Mouse (Mus musculus) CH12.LX (cell line): Measurements from ENCODE around the gene Lif. TPM values are rescaled to one million over a fixed set of nuclear protein-coding genes. Genes with fewer than 3 reads are reported as not detected.

ENCODE experiments used
- DNase-seq: peaks from one replicate; pipeline ENCODE4 v3.0.0-alpha.2; 2013; ENCODE audit errors: extremely low read depth
- H3K27ac ChIP-seq: 2 replicates; pipeline ENCODE4 v1.5.1; 2012; ENCODE audit warnings: low read depth, mild to moderate bottlenecking, control low read depth, moderate library complexity; ENCODE audit not compliant: insufficient read depth
- H3K27me3 ChIP-seq: replicated peaks from 2 replicates; pipeline ENCODE3; 2012; ENCODE audit warnings: inconsistent platforms
- H3K36me3 ChIP-seq, 2 experiments: replicated peaks in 1 of 2; 2 replicates each; pipeline versions ENCODE3 to v1.6.1; 2012; ENCODE audit warnings: inconsistent platforms in 1 of 2, low read length in 1 of 2, mild to moderate bottlenecking in 1 of 2, mixed read lengths in 1 of 2, moderate library complexity in 1 of 2; ENCODE audit not compliant: control insufficient read depth in 1 of 2, insufficient read depth in 1 of 2
- H3K4me1 ChIP-seq, 2 experiments: 2 replicates each; pipeline ENCODE4 v1.6.1; 2012; ENCODE audit warnings: inconsistent platforms in 1 of 2, moderate library complexity in 1 of 2; ENCODE audit not compliant: insufficient read depth in 2 of 2, control insufficient read depth in 1 of 2
- H3K4me2 ChIP-seq: 2 replicates; pipeline ENCODE4 v1.6.1; 2012; ENCODE audit warnings: low read depth, mild to moderate bottlenecking, control low read depth; ENCODE audit not compliant: poor library complexity, insufficient read depth, severe bottlenecking
- H3K4me3 ChIP-seq, 3 experiments: fragments of 150-350 bp in 1 of 3; sonication (generic) in 1 of 3; replicated peaks in 1 of 3; 2 replicates each; pipeline versions ENCODE3 to v1.5.1; 2011 to 2012; ENCODE audit warnings: low read depth in 2 of 3, low read length in 2 of 3, mild to moderate bottlenecking in 2 of 3, moderate library complexity in 2 of 3, control low read depth in 1 of 3, improper control_type of control experiment in 1 of 3, inconsistent platforms in 1 of 3, mixed read lengths in 1 of 3; ENCODE audit not compliant: poor library complexity in 1 of 3
- H3K79me2 ChIP-seq: replicated peaks from 2 replicates; pipeline ENCODE4 v1.6.1; 2012; ENCODE audit warnings: mild to moderate bottlenecking, moderate library complexity; ENCODE audit not compliant: control insufficient read depth, poor library complexity, insufficient read depth, severe bottlenecking; ENCODE audit errors: extremely low read depth
- H3K9ac ChIP-seq: 2 replicates; pipeline ENCODE4 v1.6.1; 2012; ENCODE audit warnings: low read depth, mild to moderate bottlenecking, control low read depth, moderate library complexity; ENCODE audit not compliant: insufficient read depth
- H3K9me3 ChIP-seq: replicated peaks from 2 replicates; pipeline ENCODE3; 2012; ENCODE audit warnings: low read length, inconsistent platforms, mixed read lengths
- BHLHE40 ChIP-seq: IDR thresholded peaks from 2 replicates; pipeline ENCODE4 v1.6.1; 2011; ENCODE audit warnings: mild to moderate bottlenecking, low read depth, low read length, improper control_type of control experiment
- CHD1 ChIP-seq: IDR thresholded peaks from 2 replicates; pipeline ENCODE4 v1.6.1; 2012; ENCODE audit warnings: low read depth, low read length, improper control_type of control experiment, inconsistent platforms
- E2F4 ChIP-seq: IDR thresholded peaks from 2 replicates; pipeline ENCODE4 v1.6.1; 2011; ENCODE audit warnings: low read depth, low read length, improper control_type of control experiment; ENCODE audit not compliant: insufficient replicate concordance
- GABPA ChIP-seq: IDR thresholded peaks from 2 replicates; pipeline ENCODE4 v1.6.1; 2012; ENCODE audit warnings: low read depth, low read length, improper control_type of control experiment, inconsistent platforms; ENCODE audit not compliant: insufficient replicate concordance
- HCFC1 ChIP-seq: IDR thresholded peaks from 2 replicates; pipeline ENCODE4 v1.6.1; 2012; ENCODE audit warnings: low read depth, mild to moderate bottlenecking, inconsistent platforms, low read length, improper control_type of control experiment
- IRF4 ChIP-seq: IDR thresholded peaks from 2 replicates; pipeline ENCODE4 v1.6.1; 2014; ENCODE audit warnings: low read depth, mild to moderate bottlenecking, inconsistent platforms, low read length, improper control_type of control experiment
- JUN ChIP-seq: IDR thresholded peaks from 2 replicates; pipeline ENCODE4 v1.6.1; 2011; ENCODE audit warnings: low read depth, mild to moderate bottlenecking, low read length, improper control_type of control experiment, moderate library complexity; ENCODE audit not compliant: insufficient read depth
- MAFK ChIP-seq: IDR thresholded peaks from 2 replicates; pipeline ENCODE4 v1.6.1; 2011; ENCODE audit warnings: low read length, improper control_type of control experiment; ENCODE audit not compliant: insufficient replicate concordance
- MAZ ChIP-seq: IDR thresholded peaks from 2 replicates; pipeline ENCODE4 v1.6.1; 2012; ENCODE audit warnings: low read depth, mild to moderate bottlenecking, inconsistent platforms, low read length, improper control_type of control experiment, moderate library complexity
- MEF2A ChIP-seq: IDR thresholded peaks from 2 replicates; pipeline ENCODE4 v1.6.1; 2014; ENCODE audit warnings: low read depth, mild to moderate bottlenecking, inconsistent platforms, low read length, improper control_type of control experiment, borderline replicate concordance
- MXI1 ChIP-seq: IDR thresholded peaks from 2 replicates; pipeline ENCODE4 v1.6.1; 2011; ENCODE audit warnings: mild to moderate bottlenecking, low read depth, low read length, improper control_type of control experiment
- MYC ChIP-seq: IDR thresholded peaks from 2 replicates; pipeline ENCODE4 v1.6.1; 2011; ENCODE audit warnings: low read depth, mild to moderate bottlenecking, improper control_type of control experiment, low read length
- NELFE ChIP-seq: IDR thresholded peaks from 2 replicates; pipeline ENCODE4 v1.6.1; 2011; ENCODE audit warnings: low read depth, low read length, improper control_type of control experiment
- NRF1 ChIP-seq: IDR thresholded peaks from 2 replicates; pipeline ENCODE4 v1.6.1; 2014; ENCODE audit warnings: low read depth, mild to moderate bottlenecking, inconsistent platforms, low read length, improper control_type of control experiment, moderate library complexity
- PAX5 ChIP-seq: IDR thresholded peaks from 2 replicates; pipeline ENCODE4 v1.6.1; 2012; ENCODE audit warnings: low read length, inconsistent platforms, mixed read lengths
- POLR2A ChIP-seq: IDR thresholded peaks from 2 replicates; pipeline ENCODE4 v1.6.1; 2011; ENCODE audit warnings: low read depth, mild to moderate bottlenecking, improper control_type of control experiment, low read length
- RAD21 ChIP-seq: IDR thresholded peaks from 2 replicates; pipeline ENCODE4 v1.6.1; 2011; ENCODE audit warnings: low read depth, mild to moderate bottlenecking, low read length, improper control_type of control experiment, moderate library complexity
- RCOR1 ChIP-seq: conservative IDR thresholded peaks from 2 replicates; pipeline ENCODE4 v1.6.1; 2012; ENCODE audit warnings: low read depth, mild to moderate bottlenecking, inconsistent platforms, low read length, improper control_type of control experiment
- SIN3A ChIP-seq: IDR thresholded peaks from 2 replicates; pipeline ENCODE4 v1.6.1; 2012; ENCODE audit warnings: low read length, improper control_type of control experiment, inconsistent platforms
- SMC3 ChIP-seq: IDR thresholded peaks from 2 replicates; pipeline ENCODE4 v1.6.1; 2011; ENCODE audit warnings: low read depth, low read length, improper control_type of control experiment
- UBTF ChIP-seq: IDR thresholded peaks from 2 replicates; pipeline ENCODE4 v1.6.1; 2012; ENCODE audit warnings: low read depth, mild to moderate bottlenecking, inconsistent platforms, low read length, improper control_type of control experiment, moderate library complexity
- USF1 ChIP-seq: IDR thresholded peaks from 2 replicates; pipeline ENCODE4 v1.6.1; 2014; ENCODE audit warnings: low read depth, mild to moderate bottlenecking, inconsistent platforms, low read length, improper control_type of control experiment
- ZC3H11A ChIP-seq: IDR thresholded peaks from 2 replicates; pipeline ENCODE4 v1.6.1; 2012; ENCODE audit warnings: low read depth, mild to moderate bottlenecking, inconsistent platforms, low read length, improper control_type of control experiment
- ZKSCAN1 ChIP-seq: IDR thresholded peaks from 2 replicates; pipeline ENCODE4 v1.6.1; 2012; ENCODE audit warnings: low read depth, inconsistent platforms, low read length, improper control_type of control experiment, borderline replicate concordance
- ZNF384 ChIP-seq: IDR thresholded peaks from 2 replicates; pipeline ENCODE4 v1.6.1; 2012; ENCODE audit warnings: low read depth, low read length, improper control_type of control experiment, inconsistent platforms
- dilution Hi-C: fragments of 300-500 bp; cut with MboI; formaldehyde crosslinking; loops from 2 replicates; pipeline ENCODE4 v1.14.3; 2020; ENCODE audit warnings: low sequenced_read_pairs; ENCODE audit not compliant: extremely low pct_unique_long_range_greater_than_20kb, extremely low pct_ligation_motif_present
- in situ Hi-C: fragments of 300-500 bp; cut with MboI; formaldehyde crosslinking; loops from 3 replicates; pipeline ENCODE4 v1.14.3; 2019; ENCODE audit warnings: low sequenced_read_pairs, low pct_ligation_motif_present, low pct_unique_long_range_greater_than_20kb, mixed read lengths
- polyA plus RNA-seq: library from polyadenylated mRNA; unstranded; fragments of >175 nt; gene quantifications from 2 replicates; pipeline ENCODE4 v1.2.1, GENCODE M21; 2012; ENCODE audit warnings: low read depth; ENCODE audit not compliant: insufficient read length
- total RNA-seq, 2 experiments: library from RNA; depleted of rRNA; stranded (reverse); fragments of 300-350 nt in 1 of 2; fragments of >200 nt in 1 of 2; gene quantifications; 2 replicates each; pipeline ENCODE4 v1.2.3; 2012 to 2014

The Lif gene
- total and polyA plus RNA-seq, 3 experiments = 0.05 to 1.8 (median 0.17) TPM

- Histone ChIP-seq H3K27ac (no peak within 1 kb of the TSS), H3K27me3 (no peaks in the 10 kb centered on the region), H3K4me3 (peak within 1 kb of the TSS in 2 of 3 experiments; percentile 42 to 52), H3K36me3 (peaks cover 22 to 38% of the 10 kb centered on the region in 2 experiments), H3K4me2 (no peak within 1 kb of the TSS), H3K9me3 (no peaks in the 10 kb centered on the region)
- dilution Hi-C loops = no loop called here
- in situ Hi-C loops = loop anchor here (5.0 to 10.0 kb wide), 2 partner anchors 41 to 213 kb away; no protein-coding TSS in a partner anchor
- TF ChIP-seq HCFC1 (no peak), GABPA (no peak), ZNF384 (no peak), MXI1 (no peak), IRF4 (no peak), MAZ (no peak), JUN (no peak), MAFK (no peak), USF1 (no peak), RCOR1 (no peak), SIN3A (no peak), PAX5 (no peak), ZKSCAN1 (no peak), SMC3 (no peak), MYC (no peak)
- TF ChIP-seq, all 38 proteins: peak for 0
- Histone ChIP-seq H3K4me1 (peaks cover 15 to 46% of the 10 kb centered on the region in 2 experiments), H3K79me2 (no peaks in the 10 kb centered on the region), H3K9ac (no peak within 1 kb of the TSS)
- peak; percentile 84 for DNase-seq
Measured at GRCm38 (mm10) chr11:4217914-4218629, 39.3 kb upstream of the Lif start, which contains the start of gene Castor1. Gene Castor1, plus strand, starts transcription at chr11:4218225.

GRCm38 (mm10) chr11:4218637-4219036 is 38.7 kb upstream of the Lif start:
- in situ Hi-C loops = loop anchor here (5.0 to 10.0 kb wide), 2 partner anchors 41 to 214 kb away; no protein-coding TSS in a partner anchor
- Histone ChIP-seq H3K9me3 (no peaks in the 10 kb centered on the region), H3K36me3 (peaks cover 16 to 32% of the 10 kb centered on the region in 2 experiments), H3K27me3 (no peaks in the 10 kb centered on the region), H3K4me2 (no peak overlapping the region), H3K27ac (no peak overlapping the region), H3K4me3 (peak overlapping the region in 2 of 3 experiments; percentile 42 to 52), H3K4me1 (peaks cover 20 to 51% of the 10 kb centered on the region in 2 experiments)
- TF ChIP-seq GABPA = no peak
- TF ChIP-seq RCOR1 = no peak
- no peak for TF ChIP-seq E2F4
- TF ChIP-seq MEF2A = no peak
- TF ChIP-seq SIN3A = no peak
- TF ChIP-seq RAD21 = no peak
- TF ChIP-seq CHD1 = no peak
- TF ChIP-seq POLR2A = no peak
- TF ChIP-seq NRF1 = no peak
- TF ChIP-seq ZNF384 = no peak
- no peak for TF ChIP-seq ZKSCAN1
- no peak for TF ChIP-seq HCFC1
- no peak for TF ChIP-seq NELFE
- TF ChIP-seq SMC3 = no peak
- TF ChIP-seq UBTF = no peak
- no peak for TF ChIP-seq ZC3H11A
- TF ChIP-seq MAZ = no peak
- no peak for TF ChIP-seq BHLHE40
- TF ChIP-seq, all 38 proteins: peak for 0
- H3K9ac ChIP-seq = no peak overlapping the region
- dilution Hi-C loops = no loop called here
- DNase-seq = no peak
- H3K79me2 ChIP-seq = no peaks in the 10 kb centered on the region
